Mouse (Mus musculus): Measurements from ENCODE around the gene Clba1.

DNA sequence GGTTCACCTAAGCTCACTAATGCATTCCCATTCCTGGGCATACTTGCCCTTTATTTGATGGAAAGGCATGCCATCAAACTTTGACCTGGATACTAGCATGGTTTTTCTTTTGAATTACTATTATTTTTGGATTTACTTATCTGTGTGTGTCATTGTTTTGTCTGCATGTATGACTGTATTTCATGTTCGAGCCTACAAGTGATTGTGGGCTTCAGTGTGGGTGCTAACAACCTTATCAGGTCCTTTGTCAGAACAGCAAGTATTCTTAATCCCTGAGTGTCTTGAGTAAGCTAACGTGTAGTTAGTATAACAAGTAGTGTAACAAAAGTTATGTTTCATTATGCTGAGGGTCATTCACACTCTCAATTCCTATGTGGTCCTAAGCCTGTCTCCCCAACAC, 21.4 kb downstream of the Clba1 start:
- no peak for TF ChIP-seq POLR2A (IDR thresholded peaks at IDR 0.05; ENCODE audit: insufficient read depth, low read depth, low read length)
- TF ChIP-seq CTCF (IDR thresholded peaks at IDR 0.05; ENCODE audit: insufficient read depth, low read depth, low read length) = no peak

All from olfactory bulb, adult 2 months (tissue).